Comparison of ENCODE assay signal across 10 mouse cellular contexts in genomic region chr8:82351268-82351943, GRCm38 (mm10). TPM values are rescaled to one million over a fixed set of nuclear protein-coding genes. Genes with fewer than 3 reads are reported as not detected.
DNase-seq lines count a peak whose midpoint lies in the region; ATAC-seq and TF ChIP-seq lines count a peak whose summit lies in the region.
"Had no signal": no experiment of that assay in that cellular context is flagged by ENCODE, and none has a peak within 500 bp of the region (broad histone marks: within the 10 kb centered on the region; RNA-seq: fewer than 3 reads in every experiment).

No protein-coding gene starts in this region.

- in situ Hi-C loops in CH12.LX (cut with MboI; ENCODE audit: low pct_ligation_motif_present, low pct_unique_long_range_greater_than_20kb, low sequenced_read_pairs) = no loop called here

- no peak for TF ChIP-seq EP300 in CH12.LX (IDR thresholded peaks at IDR 0.05; ENCODE audit: low read length)

- TF ChIP-seq POLR2A in CH12.LX (IDR thresholded peaks at IDR 0.05; ENCODE audit: low read depth, low read length) = no peak

- H3K4me2 ChIP-seq in hindbrain, embryonic 11.5 days (replicated peaks; ENCODE audit: low read depth, low read length) = no peak overlapping the region
- no peak overlapping the region for H3K4me2 ChIP-seq in hindbrain, embryonic 14.5 days (replicated peaks)
- no peak overlapping the region for H3K4me2 ChIP-seq in CH12.LX (ENCODE audit: insufficient read depth, low read depth, poor library complexity, severe bottlenecking)
- no peak overlapping the region for H3K4me2 ChIP-seq in midbrain, embryonic 11.5 days
- H3K4me2 ChIP-seq: limb, embryonic 13.5 days had no signal

- DNase-seq in hindbrain, embryonic 11.5 days (ENCODE audit: low spot score) = peak; percentile 10
- DNase-seq in hindbrain, embryonic 14.5 days (ENCODE audit: low spot score) = no peak
- DNase-seq in CH12.LX (ENCODE audit: extremely low read depth) = peak; percentile 79
- peak; percentile 34 for DNase-seq in c-Kit-positive CD71-negative TER-119-negative erythroid progenitor cells, embryonic 14.5 days (ENCODE audit: low read depth)
- no peak for DNase-seq in right cerebral cortex, postnatal 4 days
- DNase-seq in midbrain, embryonic 11.5 days (ENCODE audit: low spot score, missing footprints) = no peak
- no peak for DNase-seq in left cerebral cortex, adult 8-10 months (ENCODE audit: low spot score in 2 of 2)
- DNase-seq: cerebellum, adult 11-12 months had no signal

- no peak for ATAC-seq in hindbrain, embryonic 11.5 days (ENCODE audit: low FRiP score)
- ATAC-seq in hindbrain, embryonic 14.5 days (ENCODE audit: low FRiP score) = no peak
- ATAC-seq in monocyte, adult 5-6 weeks (replicated peaks; ENCODE audit: insufficient number of reproducible peaks, low FRiP score, low TSS enrichment, poor library complexity, severe bottlenecking) = peak; percentile 79
- ATAC-seq in midbrain, embryonic 11.5 days (ENCODE audit: low FRiP score) = no peak

- no peaks in the 10 kb centered on the region for H3K79me2 ChIP-seq in CH12.LX (replicated peaks; ENCODE audit: control insufficient read depth, extremely low read depth, insufficient read depth, poor library complexity, severe bottlenecking)

- 45% methylated on average over 1 of the region's 1 CpGs for whole genome bisulfite sequencing in hindbrain, embryonic 11.5 days
- WGBS in hindbrain, embryonic 14.5 days = 62% methylated on average over 1 of the region's 1 CpGs
- WGBS in midbrain, embryonic 11.5 days = 55% methylated on average over 1 of the region's 1 CpGs

- no peaks in the 10 kb centered on the region for H3K9me3 ChIP-seq in hindbrain, embryonic 11.5 days (ENCODE audit: control insufficient read depth, low read length)
- H3K9me3 ChIP-seq in hindbrain, embryonic 14.5 days (ENCODE audit: control insufficient read depth, low read length) = no peaks in the 10 kb centered on the region
- H3K9me3 ChIP-seq in CH12.LX (replicated peaks; ENCODE audit: low read length) = no peaks in the 10 kb centered on the region
- no peaks in the 10 kb centered on the region for H3K9me3 ChIP-seq in midbrain, embryonic 11.5 days (ENCODE audit: control insufficient read depth, low read length)

- no peak overlapping the region for H3K4me3 ChIP-seq in hindbrain, embryonic 11.5 days (ENCODE audit: low read depth, low read length)
- no peak overlapping the region for H3K4me3 ChIP-seq in hindbrain, embryonic 14.5 days (replicated peaks; ENCODE audit: low read length)
- H3K4me3 ChIP-seq in CH12.LX (replicated peaks in 1 of 3; ENCODE audit: low read depth in 2 of 3, low read length in 2 of 3, poor library complexity in 1 of 3) = no peak overlapping the region
- H3K4me3 ChIP-seq in midbrain, embryonic 11.5 days (ENCODE audit: low read depth, low read length) = no peak overlapping the region
- H3K4me3 ChIP-seq: limb, embryonic 13.5 days had no signal

- no peak overlapping the region for H3K27ac ChIP-seq in hindbrain, embryonic 11.5 days (ENCODE audit: low read depth, low read length)
- no peak overlapping the region for H3K27ac ChIP-seq in hindbrain, embryonic 14.5 days
- no peak overlapping the region for H3K27ac ChIP-seq in CH12.LX (ENCODE audit: insufficient read depth, low read depth)
- no peak overlapping the region for H3K27ac ChIP-seq in midbrain, embryonic 11.5 days (ENCODE audit: low read depth, low read length)
- H3K27ac ChIP-seq: limb, embryonic 13.5 days had no signal

- dilution Hi-C loops in CH12.LX (cut with MboI; ENCODE audit: extremely low pct_ligation_motif_present, extremely low pct_unique_long_range_greater_than_20kb, low sequenced_read_pairs) = no loop called here

- no peaks in the 10 kb centered on the region for H3K4me1 ChIP-seq in hindbrain, embryonic 11.5 days (replicated peaks; ENCODE audit: control insufficient read depth, insufficient read depth, low read length)
- no peaks in the 10 kb centered on the region for H3K4me1 ChIP-seq in hindbrain, embryonic 14.5 days (replicated peaks; ENCODE audit: control insufficient read depth, insufficient read depth, low read length)
- H3K4me1 ChIP-seq in CH12.LX (ENCODE audit: control insufficient read depth in 1 of 2, insufficient read depth in 2 of 2) = peaks cover 0 to 3% of the 10 kb centered on the region in 2 experiments; a peak in 1 of 4 replicates
- no peaks in the 10 kb centered on the region for H3K4me1 ChIP-seq in midbrain, embryonic 11.5 days (ENCODE audit: control insufficient read depth, insufficient read depth, low read length)

- H3K9ac ChIP-seq in hindbrain, embryonic 11.5 days (ENCODE audit: low read depth, low read length) = no peak overlapping the region
- no peak overlapping the region for H3K9ac ChIP-seq in hindbrain, embryonic 14.5 days
- no peak overlapping the region for H3K9ac ChIP-seq in CH12.LX (ENCODE audit: insufficient read depth, low read depth)
- H3K9ac ChIP-seq in midbrain, embryonic 11.5 days (ENCODE audit: low read length) = no peak overlapping the region
- H3K9ac ChIP-seq: limb, embryonic 13.5 days had no signal

- TF ChIP-seq CTCF in CH12.LX (conservative IDR thresholded peaks at IDR 0.05 in 1 of 2, IDR thresholded peaks at IDR 0.05 in 1 of 2; ENCODE audit: low read depth in 2 of 2, low read length in 2 of 2) = peak; percentile 20 to 74; a peak in 2 of 4 replicates

- TF ChIP-seq RAD21 in CH12.LX (IDR thresholded peaks at IDR 0.05; ENCODE audit: low read depth, low read length) = peak; percentile 92

- H3K36me3 ChIP-seq in hindbrain, embryonic 11.5 days (ENCODE audit: control insufficient read depth, insufficient read depth, low read length) = no peaks in the 10 kb centered on the region
- no peaks in the 10 kb centered on the region for H3K36me3 ChIP-seq in hindbrain, embryonic 14.5 days (replicated peaks; ENCODE audit: control insufficient read depth, insufficient read depth)
- H3K36me3 ChIP-seq in CH12.LX (replicated peaks in 1 of 2; ENCODE audit: control insufficient read depth in 1 of 2, insufficient read depth in 1 of 2, low read length in 1 of 2) = no peaks in the 10 kb centered on the region
- no peaks in the 10 kb centered on the region for H3K36me3 ChIP-seq in midbrain, embryonic 11.5 days (ENCODE audit: control insufficient read depth, insufficient read depth, low read length)
- H3K36me3 ChIP-seq: limb, embryonic 13.5 days had no signal

- H3K27me3 ChIP-seq in hindbrain, embryonic 11.5 days (ENCODE audit: control insufficient read depth, insufficient read depth, low read length) = no peaks in the 10 kb centered on the region
- H3K27me3 ChIP-seq in hindbrain, embryonic 14.5 days (ENCODE audit: control insufficient read depth, insufficient read depth, low read length) = no peaks in the 10 kb centered on the region
- no peaks in the 10 kb centered on the region for H3K27me3 ChIP-seq in CH12.LX (replicated peaks)
- no peaks in the 10 kb centered on the region for H3K27me3 ChIP-seq in midbrain, embryonic 11.5 days (ENCODE audit: control insufficient read depth, insufficient read depth, low read length)
- H3K27me3 ChIP-seq: limb, embryonic 13.5 days had no signal

TF ChIP-seq in CH12.LX, 34 proteins besides CTCF, POLR2A, EP300 and RAD21:
- TF ChIP-seq PAX5 (IDR thresholded peaks at IDR 0.05; ENCODE audit: low read length) (no peak), ZKSCAN1 (IDR thresholded peaks at IDR 0.05; ENCODE audit: borderline replicate concordance, low read depth, low read length) (no peak), BHLHE40 (IDR thresholded peaks at IDR 0.05; ENCODE audit: low read depth, low read length) (peak; percentile 90), CHD1 (IDR thresholded peaks at IDR 0.05; ENCODE audit: low read depth, low read length) (no peak), MAFK (IDR thresholded peaks at IDR 0.05; ENCODE audit: insufficient replicate concordance, low read length) (no peak), SMC3 (IDR thresholded peaks at IDR 0.05; ENCODE audit: low read depth, low read length) (peak; percentile 86), ELF1 (IDR thresholded peaks at IDR 0.05; ENCODE audit: low read depth, low read length) (no peak; the same call in 1 of the 2 replicates), POLR2AphosphoS2 (IDR thresholded peaks at IDR 0.05; ENCODE audit: low read depth, low read length) (no peak), MYC (IDR thresholded peaks at IDR 0.05; ENCODE audit: low read depth, low read length) (0 out of 2 replicates have a peak, but pooled peaks have one; percentile 12), ETS1 (conservative IDR thresholded peaks at IDR 0.05; ENCODE audit: low read depth, low read length) (no peak), JUND (conservative IDR thresholded peaks at IDR 0.05; ENCODE audit: low read depth, low read length) (peak; percentile 89), HCFC1 (IDR thresholded peaks at IDR 0.05; ENCODE audit: low read depth, low read length) (no peak), ZC3H11A (IDR thresholded peaks at IDR 0.05; ENCODE audit: low read depth, low read length) (0 out of 2 replicates have a peak, but pooled peaks have one; percentile 33), USF1 (IDR thresholded peaks at IDR 0.05; ENCODE audit: low read depth, low read length) (peak; percentile 77), GABPA (IDR thresholded peaks at IDR 0.05; ENCODE audit: insufficient replicate concordance, low read depth, low read length) (no peak), CHD2 (IDR thresholded peaks at IDR 0.05; ENCODE audit: low read length) (no peak), JUN (IDR thresholded peaks at IDR 0.05; ENCODE audit: insufficient read depth, low read depth, low read length) (peak; percentile 64), USF2 (conservative IDR thresholded peaks at IDR 0.05; ENCODE audit: low read depth, low read length) (peak; percentile 72), RCOR1 (conservative IDR thresholded peaks at IDR 0.05; ENCODE audit: low read depth, low read length) (no peak), MAZ (IDR thresholded peaks at IDR 0.05; ENCODE audit: low read depth, low read length) (no peak), IRF4 (IDR thresholded peaks at IDR 0.05; ENCODE audit: low read depth, low read length) (peak; percentile 43; the same call in 1 of the 2 replicates), TBP (conservative IDR thresholded peaks at IDR 0.05; ENCODE audit: low read depth, low read length) (no peak)

RNA-seq across cellular contexts. Expression of gene Il15, which starts 51.6 kb away (rescaled TPM):
- polyA plus RNA-seq in hindbrain, embryonic 11.5 days (2014; fragmentation: Nextera tagmentation; extraction: Ambion mirVana) = 2.7 and 4.0 TPM in 2 replicates
- 0.77 and 1.4 TPM in 2 replicates for polyA plus RNA-seq in hindbrain, embryonic 14.5 days (2014; fragmentation: Nextera tagmentation; extraction: Ambion mirVana)
- total RNA-seq in CH12.LX (2012; rRNA removed) = 5.4 and 8.9 TPM in 2 replicates
- total RNA-seq in CH12.LX (2014; rRNA removed) = 3.0 and 4.0 TPM in 2 replicates
- 2.2 and 3.2 TPM in 2 replicates for polyA plus RNA-seq in CH12.LX (2012; ENCODE audit: insufficient read length, low read depth)
- 15.1 to 28.4 TPM (median 16.8 TPM) in 3 replicates for total RNA-seq in monocyte, adult 5-6 weeks (2017)
- 2.2 and 2.5 TPM in 2 replicates for polyA plus RNA-seq in midbrain, embryonic 11.5 days (2014; fragmentation: Nextera tagmentation; extraction: Ambion mirVana)
- total RNA-seq in left cerebral cortex, adult 8-10 months (2022) = 1 to 10 TPM; 2.0 to 4.2 (median 3.2) TPM

Comparison
In these comparisons a context has a peak if more than half of its experiments do, and no peak if none do; other contexts are left out.
1. DNase-seq: peak in hindbrain, embryonic 11.5 days (single experiment), CH12.LX (single experiment) and c-Kit-positive CD71-negative TER-119-negative erythroid progenitor cells, embryonic 14.5 days (single experiment); none in hindbrain, embryonic 14.5 days (single experiment), right cerebral cortex, postnatal 4 days (single experiment), midbrain, embryonic 11.5 days (single experiment) and left cerebral cortex, adult 8-10 months (0 of 2).